Mouse (Mus musculus) yolk sac, embryonic 10.5 days (tissue): ENCODE measurements around the gene Gm45618.
A peak's percentile ranks its signal among the peaks of the same experiment; 100 is the strongest.

ENCODE experiments used
- DNase-seq: peaks from one replicate; pipeline ENCODE4 v3.0.0-alpha.2; 2017; ENCODE audit warnings: low spot score

The Gm45618 gene

GRCm38 (mm10) chr7:142070458-142071211 is 49.9 kb downstream of the Gm45618 start:
- peak; percentile 34 for DNase-seq
